Mouse (Mus musculus): ENCODE measurements around the gene Atp11b.

DNA sequence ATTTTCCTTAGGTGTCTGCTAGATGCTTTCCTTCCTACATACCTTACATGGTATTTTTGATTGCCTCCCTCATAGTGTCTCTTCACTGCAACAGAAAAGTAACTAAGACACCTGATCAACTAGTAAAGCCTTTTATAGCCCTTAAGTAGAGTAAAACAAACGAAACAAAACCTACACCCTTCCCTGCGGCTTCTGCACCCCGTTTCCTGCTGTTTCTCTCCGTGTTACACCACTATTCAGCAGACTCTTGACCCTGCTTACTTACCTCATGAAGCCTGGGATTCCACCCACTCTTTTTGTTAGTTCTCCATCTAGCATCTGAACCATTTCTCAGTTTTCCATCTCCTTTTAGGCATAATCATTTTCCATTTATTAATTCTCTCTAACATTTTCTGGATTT, 8.8 kb downstream of the Atp11b start:
- TF ChIP-seq CTCF (IDR thresholded peaks at IDR 0.05; ENCODE audit: low read depth, low read length) (no peak), POLR2AphosphoS5 (IDR thresholded peaks at IDR 0.05; ENCODE audit: insufficient replicate concordance, low read depth, low read length) (no peak), TAL1 (conservative IDR thresholded peaks at IDR 0.05; ENCODE audit: low read depth, low read length) (no peak), GATA2 (IDR thresholded peaks at IDR 0.05; ENCODE audit: borderline replicate concordance, low read depth, low read length) (no peak), GATA1 (IDR thresholded peaks at IDR 0.05; ENCODE audit: borderline replicate concordance, low read length) (no peak)

All from G1E (cell line).